Mouse (Mus musculus) heart, adult 2 months (tissue): ENCODE data around the gene Treml4. TPM values are rescaled to one million over a fixed set of nuclear protein-coding genes. Genes with fewer than 3 reads are reported as not detected.

Experiments
- DNase-seq, 2 experiments: peaks; one replicate each; pipeline ENCODE4 v3.0.0; 2021
- H3K27ac ChIP-seq: fragments of 200-600 bp; 2 replicates; pipeline ENCODE4 v1.8.1; 2022
- H3K27me3 ChIP-seq: fragments of 200-500 bp; 2 replicates; pipeline ENCODE4 v1.6.1; 2012; ENCODE audit warnings: mild to moderate bottlenecking, low read length, inconsistent platforms, mixed read lengths; ENCODE audit not compliant: control insufficient read depth, insufficient read depth
- H3K36me3 ChIP-seq: fragments of 200-500 bp; 2 replicates; pipeline ENCODE4 v1.6.1; 2012; ENCODE audit warnings: low read length, inconsistent platforms; ENCODE audit not compliant: control insufficient read depth, insufficient read depth
- H3K4me1 ChIP-seq: fragments of 200-500 bp; 2 replicates; pipeline ENCODE4 v1.6.1; 2011; ENCODE audit warnings: low read length; ENCODE audit not compliant: control insufficient read depth, insufficient read depth
- H3K4me3 ChIP-seq: fragments of 200-600 bp; 2 replicates; pipeline ENCODE4 v1.8.1; 2022
- H3K79me2 ChIP-seq: fragments of 200-500 bp; replicated peaks from 2 replicates; pipeline ENCODE4 v1.6.1; 2012; ENCODE audit warnings: mild to moderate bottlenecking, inconsistent platforms, low read length, moderate library complexity, mixed read lengths; ENCODE audit not compliant: control insufficient read depth, insufficient read depth
- H3K9ac ChIP-seq: fragments of 200-500 bp; 2 replicates; pipeline ENCODE4 v1.6.1; 2012; ENCODE audit warnings: low read depth, mild to moderate bottlenecking, control low read depth, inconsistent platforms, low read length, mixed read lengths
- CTCF ChIP-seq: fragments of 200-600 bp; IDR thresholded peaks from 2 replicates; pipeline ENCODE4 v1.8.1; 2022; ENCODE audit warnings: antibody characterized with exemption, mild to moderate bottlenecking, moderate library complexity
- EP300 ChIP-seq: fragments of 200-500 bp; IDR thresholded peaks from 2 replicates; pipeline ENCODE4 v1.6.1; 2011; ENCODE audit warnings: low read depth, low read length, control low read depth; ENCODE audit not compliant: insufficient read depth
- POLR2A ChIP-seq: fragments of 200-500 bp; IDR thresholded peaks from 2 replicates; pipeline ENCODE4 v1.6.1; 2011; ENCODE audit warnings: mild to moderate bottlenecking, low read depth, low read length, control low read depth; ENCODE audit not compliant: insufficient read depth
- WGBS: fragments of 180-500 bp; shearing (Covaris S2); methylation state at CpG from one replicate; pipeline ENCODE4 v1.1.7; 2018; 5-methylcytosine and 5-hydroxymethylcytosine counted together
- intact Hi-C: fragments of 180-260 bp; cut with DNase I; formaldehyde crosslinking; loops from one replicate; pipeline ENCODE4 v1.15.1; 2025
- polyA plus RNA-seq: library from polyadenylated mRNA; depleted of rRNA; stranded (reverse); fragments of >200 nt; gene quantifications from 2 replicates; pipeline ENCODE4 v1.2.3, GENCODE M21; 2012
- total RNA-seq, 2 experiments: library from RNA; stranded (reverse); gene quantifications; 2 replicates each; pipeline ENCODE4 v1.2.3; 2021

Gene Treml4
- total and polyA plus RNA-seq, 3 experiments, result 0.31 to 1.9 TPM; not detected in 1

- Histone ChIP-seq H3K27ac (no peak overlapping the region), H3K79me2 (no peaks in the 10 kb centered on the region), H3K36me3 (no peaks in the 10 kb centered on the region), H3K4me3 (no peak overlapping the region), H3K4me1 (no peaks in the 10 kb centered on the region), H3K9ac (no peak overlapping the region), H3K27me3 (no peaks in the 10 kb centered on the region)
- DNase-seq, result no peak
- no peak for TF ChIP-seq EP300
- intact Hi-C loops, result no loop called here
These were observed 7.5 kb upstream of the Treml4 start for GRCm38 (mm10) chr17:48256575-48256974.

- H3K79me2 ChIP-seq, result no peaks in the 10 kb centered on the region
- TF ChIP-seq EP300 (no peak), CTCF (no peak), POLR2A (no peak)
- no peak overlapping the region for H3K9ac ChIP-seq
- no peaks in the 10 kb centered on the region for H3K36me3 ChIP-seq
- H3K4me3 ChIP-seq, result no peak overlapping the region
- 52% methylated on average over 2 of the region's 2 CpGs for WGBS
- no peaks in the 10 kb centered on the region for H3K4me1 ChIP-seq
- no peak overlapping the region for H3K27ac ChIP-seq
- no peak for DNase-seq
- intact Hi-C loops, result no loop called here
- no peaks in the 10 kb centered on the region for H3K27me3 ChIP-seq
These were observed 2.2 kb upstream of the Treml4 start for GRCm38 (mm10) chr17:48261868-48262267.

- intact Hi-C loops, result no loop called here
- no peaks in the 10 kb centered on the region for H3K36me3 ChIP-seq
- WGBS, result 87% methylated on average over 7 of the region's 7 CpGs
- no peak overlapping the region for H3K4me3 ChIP-seq
- no peak overlapping the region for H3K9ac ChIP-seq
- no peaks in the 10 kb centered on the region for H3K79me2 ChIP-seq
- TF ChIP-seq CTCF, result no peak
- no peak for TF ChIP-seq EP300
- TF ChIP-seq POLR2A, result no peak
- H3K27ac ChIP-seq, result no peak overlapping the region
- no peak for DNase-seq
- H3K4me1 ChIP-seq, result no peaks in the 10 kb centered on the region
- no peaks in the 10 kb centered on the region for H3K27me3 ChIP-seq
These were observed 567 bp downstream of the Treml4 start for GRCm38 (mm10) chr17:48264662-48265061.

GRCm38 (mm10) chr17:48266138-48266537 lies 2.0 kb downstream of the Treml4 start:
- no peaks in the 10 kb centered on the region for H3K27me3 ChIP-seq
- intact Hi-C loops, result no loop called here
- TF ChIP-seq EP300 (no peak), CTCF (no peak), POLR2A (no peak)
- no peaks in the 10 kb centered on the region for H3K79me2 ChIP-seq
- H3K4me1 ChIP-seq, result no peaks in the 10 kb centered on the region
- DNase-seq, result no peak
- H3K4me3 ChIP-seq, result no peak overlapping the region
- no peak overlapping the region for H3K9ac ChIP-seq
- WGBS, result 58% methylated on average over 2 of the region's 2 CpGs
- no peak overlapping the region for H3K27ac ChIP-seq
- H3K36me3 ChIP-seq, result no peaks in the 10 kb centered on the region

- Histone ChIP-seq H3K4me1 (no peaks in the 10 kb centered on the region), H3K27ac (no peak overlapping the region), H3K9ac (no peak overlapping the region), H3K27me3 (no peaks in the 10 kb centered on the region), H3K79me2 (no peaks in the 10 kb centered on the region), H3K4me3 (no peak overlapping the region), H3K36me3 (no peaks in the 10 kb centered on the region)
- 39% methylated on average over 2 of the region's 2 CpGs for WGBS
- intact Hi-C loops, result no loop called here
- TF ChIP-seq EP300, result no peak
- TF ChIP-seq CTCF, result no peak
- TF ChIP-seq POLR2A, result no peak
- DNase-seq, result no peak
These were observed 2.7 kb downstream of the Treml4 start for GRCm38 (mm10) chr17:48266610-48267304.

- no peaks in the 10 kb centered on the region for H3K27me3 ChIP-seq
- no peak overlapping the region for H3K27ac ChIP-seq
- 87% methylated on average over 1 of the region's 1 CpGs for WGBS
- no peaks in the 10 kb centered on the region for H3K4me1 ChIP-seq
- DNase-seq, result no peak
- no peaks in the 10 kb centered on the region for H3K79me2 ChIP-seq
- H3K4me3 ChIP-seq, result no peak overlapping the region
- no peaks in the 10 kb centered on the region for H3K36me3 ChIP-seq
- no peak for TF ChIP-seq POLR2A
- no peak for TF ChIP-seq CTCF
- no peak overlapping the region for H3K9ac ChIP-seq
- intact Hi-C loops, result no loop called here
These were observed 3.5 kb downstream of the Treml4 start for GRCm38 (mm10) chr17:48267591-48267990.
